Mouse (Mus musculus): ENCODE results near the gene Arid1b. TPM values are rescaled to one million over a fixed set of nuclear protein-coding genes. Genes with fewer than 3 reads are reported as not detected.
A peak's percentile ranks its signal among the peaks of the same experiment; 100 is the strongest.

Gene Arid1b
- total and polyA plus RNA-seq, 2 experiments, result 9.7 to 11.7 TPM

GRCm38 (mm10) chr17:5134271-5134670 lies 140.1 kb downstream of the Arid1b start:
- no peak overlapping the region for H3K9ac ChIP-seq (ENCODE audit: low read depth, low read length)
- no peaks in the 10 kb centered on the region for H3K27me3 ChIP-seq (ENCODE audit: control insufficient read depth, insufficient read depth, low read length)
- 26% methylated on average over 8 of the region's 8 CpGs for WGBS
- peaks cover 22% of the 10 kb centered on the region for H3K4me1 ChIP-seq (ENCODE audit: control insufficient read depth, insufficient read depth, low read length)
- H3K27ac ChIP-seq (replicated peaks; ENCODE audit: insufficient read depth, low read depth, low read length), result no peak overlapping the region
- peaks cover 15% of the 10 kb centered on the region for H3K79me2 ChIP-seq (ENCODE audit: control insufficient read depth, insufficient read depth, low read length)
- no peak overlapping the region for H3K4me3 ChIP-seq (ENCODE audit: insufficient read depth, low read depth, low read length)
- TF ChIP-seq POLR2A (IDR thresholded peaks at IDR 0.05; ENCODE audit: extremely low read depth, insufficient read depth, low read length) (no peak), CTCF (IDR thresholded peaks at IDR 0.05; ENCODE audit: low read depth, low read length) (no peak)
- DNase-seq (ENCODE audit: extremely low read depth, low read depth, low spot score), result peak; percentile 67
- no peaks in the 10 kb centered on the region for H3K36me3 ChIP-seq (ENCODE audit: control insufficient read depth, insufficient read depth, low read length)

- TF ChIP-seq POLR2A (IDR thresholded peaks at IDR 0.05; ENCODE audit: extremely low read depth, insufficient read depth, low read length), result no peak
- TF ChIP-seq CTCF (IDR thresholded peaks at IDR 0.05; ENCODE audit: low read depth, low read length), result no peak
- Histone ChIP-seq H3K27ac (replicated peaks; ENCODE audit: insufficient read depth, low read depth, low read length) (peak overlapping the region; percentile 5; the same call in 1 of the 2 replicates), H3K4me3 (ENCODE audit: insufficient read depth, low read depth, low read length) (no peak overlapping the region), H3K27me3 (ENCODE audit: control insufficient read depth, insufficient read depth, low read length) (no peaks in the 10 kb centered on the region), H3K36me3 (ENCODE audit: control insufficient read depth, insufficient read depth, low read length) (no peaks in the 10 kb centered on the region), H3K4me1 (ENCODE audit: control insufficient read depth, insufficient read depth, low read length) (peaks cover 11% of the 10 kb centered on the region), H3K79me2 (ENCODE audit: control insufficient read depth, insufficient read depth, low read length) (peaks cover 41% of the 10 kb centered on the region), H3K9ac (ENCODE audit: low read depth, low read length) (no peak overlapping the region)
- peak; percentile 90 for DNase-seq (ENCODE audit: extremely low read depth, low read depth, low spot score)
- 18% methylated on average over 3 of the region's 3 CpGs for WGBS
Measured at GRCm38 (mm10) chr17:5137936-5138335, 143.8 kb downstream of the Arid1b start.

- no peak overlapping the region for H3K27ac ChIP-seq (replicated peaks; ENCODE audit: insufficient read depth, low read depth, low read length)
- TF ChIP-seq POLR2A (IDR thresholded peaks at IDR 0.05; ENCODE audit: extremely low read depth, insufficient read depth, low read length) (no peak), CTCF (IDR thresholded peaks at IDR 0.05; ENCODE audit: low read depth, low read length) (no peak)
- H3K36me3 ChIP-seq (ENCODE audit: control insufficient read depth, insufficient read depth, low read length), result no peaks in the 10 kb centered on the region
- H3K27me3 ChIP-seq (ENCODE audit: control insufficient read depth, insufficient read depth, low read length), result no peaks in the 10 kb centered on the region
- no peak overlapping the region for H3K4me3 ChIP-seq (ENCODE audit: insufficient read depth, low read depth, low read length)
- no peak overlapping the region for H3K9ac ChIP-seq (ENCODE audit: low read depth, low read length)
- H3K79me2 ChIP-seq (ENCODE audit: control insufficient read depth, insufficient read depth, low read length), result peaks cover 48% of the 10 kb centered on the region
- H3K4me1 ChIP-seq (ENCODE audit: control insufficient read depth, insufficient read depth, low read length), result peaks cover 8% of the 10 kb centered on the region
- peak; percentile 42 for DNase-seq (ENCODE audit: extremely low read depth, low read depth, low spot score)
- 56% methylated on average over 8 of the region's 8 CpGs for WGBS
Measured at GRCm38 (mm10) chr17:5138641-5139205, 144.6 kb downstream of the Arid1b start.

GRCm38 (mm10) chr17:5139553-5139952 lies 145.4 kb downstream of the Arid1b start:
- H3K9ac ChIP-seq (ENCODE audit: low read depth, low read length), result no peak overlapping the region
- no peak for TF ChIP-seq POLR2A (IDR thresholded peaks at IDR 0.05; ENCODE audit: extremely low read depth, insufficient read depth, low read length)
- TF ChIP-seq CTCF (IDR thresholded peaks at IDR 0.05; ENCODE audit: low read depth, low read length), result no peak
- no peak overlapping the region for H3K27ac ChIP-seq (replicated peaks; ENCODE audit: insufficient read depth, low read depth, low read length)
- WGBS, result 68% methylated on average over 8 of the region's 8 CpGs
- H3K27me3 ChIP-seq (ENCODE audit: control insufficient read depth, insufficient read depth, low read length), result no peaks in the 10 kb centered on the region
- no peaks in the 10 kb centered on the region for H3K36me3 ChIP-seq (ENCODE audit: control insufficient read depth, insufficient read depth, low read length)
- H3K79me2 ChIP-seq (ENCODE audit: control insufficient read depth, insufficient read depth, low read length), result peaks cover 50% of the 10 kb centered on the region
- DNase-seq (ENCODE audit: extremely low read depth, low read depth, low spot score), result no peak
- no peak overlapping the region for H3K4me3 ChIP-seq (ENCODE audit: insufficient read depth, low read depth, low read length)
- H3K4me1 ChIP-seq (ENCODE audit: control insufficient read depth, insufficient read depth, low read length), result peaks cover 4% of the 10 kb centered on the region

- TF ChIP-seq CTCF (IDR thresholded peaks at IDR 0.05; ENCODE audit: low read depth, low read length) (no peak), POLR2A (IDR thresholded peaks at IDR 0.05; ENCODE audit: extremely low read depth, insufficient read depth, low read length) (no peak)
- H3K27ac ChIP-seq (replicated peaks; ENCODE audit: insufficient read depth, low read depth, low read length), result no peak overlapping the region
- DNase-seq (ENCODE audit: extremely low read depth, low read depth, low spot score), result no peak
- peaks cover 1% of the 10 kb centered on the region for H3K4me1 ChIP-seq (ENCODE audit: control insufficient read depth, insufficient read depth, low read length)
- no peaks in the 10 kb centered on the region for H3K36me3 ChIP-seq (ENCODE audit: control insufficient read depth, insufficient read depth, low read length)
- no peak overlapping the region for H3K9ac ChIP-seq (ENCODE audit: low read depth, low read length)
- H3K27me3 ChIP-seq (ENCODE audit: control insufficient read depth, insufficient read depth, low read length), result no peaks in the 10 kb centered on the region
- peaks cover 45% of the 10 kb centered on the region for H3K79me2 ChIP-seq (ENCODE audit: control insufficient read depth, insufficient read depth, low read length)
- 94% methylated on average over 6 of the region's 6 CpGs for WGBS
- no peak overlapping the region for H3K4me3 ChIP-seq (ENCODE audit: insufficient read depth, low read depth, low read length)
Measured at GRCm38 (mm10) chr17:5143735-5144439, 149.8 kb downstream of the Arid1b start.

- DNase-seq (ENCODE audit: extremely low read depth, low read depth, low spot score), result peak; percentile 61
- peaks cover 17% of the 10 kb centered on the region; the same call in 1 of the 2 replicates for H3K79me2 ChIP-seq (ENCODE audit: control insufficient read depth, insufficient read depth, low read length)
- H3K36me3 ChIP-seq (ENCODE audit: control insufficient read depth, insufficient read depth, low read length), result no peaks in the 10 kb centered on the region
- H3K27ac ChIP-seq (replicated peaks; ENCODE audit: insufficient read depth, low read depth, low read length), result no peak overlapping the region
- H3K9ac ChIP-seq (ENCODE audit: low read depth, low read length), result no peak overlapping the region
- no peak for TF ChIP-seq CTCF (IDR thresholded peaks at IDR 0.05; ENCODE audit: low read depth, low read length)
- TF ChIP-seq POLR2A (IDR thresholded peaks at IDR 0.05; ENCODE audit: extremely low read depth, insufficient read depth, low read length), result no peak
- 69% methylated on average over 7 of the region's 7 CpGs for WGBS
- H3K4me3 ChIP-seq (ENCODE audit: insufficient read depth, low read depth, low read length), result no peak overlapping the region
- H3K27me3 ChIP-seq (ENCODE audit: control insufficient read depth, insufficient read depth, low read length), result no peaks in the 10 kb centered on the region
- H3K4me1 ChIP-seq (ENCODE audit: control insufficient read depth, insufficient read depth, low read length), result peaks cover 3% of the 10 kb centered on the region; the same call in 1 of the 2 replicates
Measured at GRCm38 (mm10) chr17:5150660-5151063, 156.5 kb downstream of the Arid1b start.
